Mouse (Mus musculus) activated CD4-positive, CD25-positive, alpha-beta regulatory T cell, adult 4 months (primary cell): Measurements from ENCODE around the gene Spint1. TPM values are rescaled to one million over a fixed set of nuclear protein-coding genes. Genes with fewer than 3 reads are reported as not detected.

ENCODE experiments used
- ATAC-seq: one replicate; pipeline ENCODE4 v1.8.0; 2017
- polyA plus RNA-seq, 2 experiments: library from polyadenylated mRNA; unstranded; fragments of 100-300 nt; shearing (Covaris generic); gene quantifications; one replicate each; pipeline ENCODE4 v1.2.1; 2017

Spint1 gene
- polyA plus RNA-seq, result not detected

GRCm38 (mm10) chr2:119237210-119237870, at the start of gene Spint1:
Spint1 (plus strand) TSS chr2:119237362.
- ATAC-seq, result no peak

- peak; percentile 91 for ATAC-seq
Observed at GRCm38 (mm10) chr2:119189029-119189710, 48.0 kb upstream of the Spint1 start.

- no peak for ATAC-seq
Observed at GRCm38 (mm10) chr2:119190969-119191368, 46.2 kb upstream of the Spint1 start.

- ATAC-seq, result no peak
Observed at GRCm38 (mm10) chr2:119194140-119194539, 43.0 kb upstream of the Spint1 start.

GRCm38 (mm10) chr2:119196316-119197108, 40.6 kb upstream of the Spint1 start:
- no peak for ATAC-seq

GRCm38 (mm10) chr2:119197493-119197892, 39.7 kb upstream of the Spint1 start:
- no peak for ATAC-seq

GRCm38 (mm10) chr2:119198049-119198448, 39.1 kb upstream of the Spint1 start:
- ATAC-seq, result no peak

GRCm38 (mm10) chr2:119198934-119199333, 38.2 kb upstream of the Spint1 start:
- ATAC-seq, result no peak

GRCm38 (mm10) chr2:119202914-119203453, 34.2 kb upstream of the Spint1 start:
- ATAC-seq, result no peak

- no peak for ATAC-seq
Observed at GRCm38 (mm10) chr2:119203871-119204460, 33.2 kb upstream of the Spint1 start.

- no peak for ATAC-seq
Observed at GRCm38 (mm10) chr2:119207961-119208343, 29.2 kb upstream of the Spint1 start.

- peak; percentile 97 for ATAC-seq
Observed at GRCm38 (mm10) chr2:119208344-119209175, 28.6 kb upstream of the Spint1 start, which contains the start of the genes Zfyve19 and Dnajc17. Zfyve19 (plus strand) TSS chr2:119208617. Dnajc17 (minus strand) TSS chr2:119208795.

- no peak for ATAC-seq
Observed at GRCm38 (mm10) chr2:119209176-119209507, 28.0 kb upstream of the Spint1 start.

- no peak for ATAC-seq
Observed at GRCm38 (mm10) chr2:119229775-119230704, 7.1 kb upstream of the Spint1 start, which contains the start of gene Ppp1r14d. Ppp1r14d (minus strand) TSS chr2:119229906.

- ATAC-seq, result no peak
Observed at GRCm38 (mm10) chr2:119236682-119237209, 416 bp upstream of the Spint1 start.

- ATAC-seq, result no peak
Observed at GRCm38 (mm10) chr2:119237871-119238220, 684 bp downstream of the Spint1 start.

GRCm38 (mm10) chr2:119238671-119239070, 1.5 kb downstream of the Spint1 start:
- no peak for ATAC-seq

GRCm38 (mm10) chr2:119240075-119240818, 3.1 kb downstream of the Spint1 start:
- no peak for ATAC-seq

- no peak for ATAC-seq
Observed at GRCm38 (mm10) chr2:119240819-119241186, 3.6 kb downstream of the Spint1 start.

GRCm38 (mm10) chr2:119242548-119242947, 5.4 kb downstream of the Spint1 start:
- no peak for ATAC-seq
